ENCODE assay signal across 27 mouse cellular contexts in the genomic region with DNA sequence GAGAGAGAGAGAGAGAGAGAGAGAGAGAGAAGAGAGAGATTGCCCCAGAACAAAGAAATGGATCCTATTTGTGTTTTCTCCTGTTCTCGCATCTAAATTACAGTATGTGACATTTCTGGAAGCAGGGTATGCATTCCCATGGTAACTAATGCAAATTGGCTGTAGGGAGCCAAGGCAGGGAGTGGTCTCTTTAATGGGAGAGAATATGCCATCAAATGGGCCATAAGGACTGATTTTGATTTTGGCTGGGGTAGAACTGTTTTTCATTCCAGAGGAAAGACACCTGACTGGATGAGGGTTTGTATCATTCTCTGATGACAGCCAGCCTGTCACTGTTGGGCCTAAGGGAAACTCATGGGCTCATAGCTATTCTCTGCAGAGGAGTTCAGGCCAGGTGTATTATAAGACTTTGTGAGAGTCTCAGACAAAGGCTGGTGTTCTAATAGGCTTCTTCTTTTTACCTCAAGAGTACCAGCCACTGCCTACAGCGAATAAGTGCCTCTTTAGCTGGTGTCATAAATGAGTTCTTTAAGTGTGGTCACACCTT.
"Had no signal": no experiment of that assay in that cellular context is flagged by ENCODE, and none has a peak within 500 bp of the region (broad histone marks: within the 10 kb centered on the region; RNA-seq: fewer than 3 reads in every experiment).

No protein-coding gene starts in this region.

- H3K36me3 ChIP-seq: heart, embryonic 13.5 days; heart, embryonic 15.5 days; hindbrain, embryonic 10.5 days; hindbrain, embryonic 12.5 days; intestine, embryonic 15.5 days; limb, embryonic 10.5 days; limb, embryonic 12.5 days; liver, embryonic 13.5 days; liver, embryonic 15.5 days had no signal

- H3K27me3 ChIP-seq: heart, embryonic 13.5 days; heart, embryonic 15.5 days; hindbrain, embryonic 12.5 days; intestine, embryonic 15.5 days; limb, embryonic 12.5 days; liver, embryonic 13.5 days; liver, embryonic 15.5 days had no signal

- H3K9me3 ChIP-seq: heart, embryonic 13.5 days; heart, embryonic 15.5 days; hindbrain, embryonic 10.5 days; hindbrain, embryonic 12.5 days; intestine, embryonic 15.5 days; limb, embryonic 10.5 days; limb, embryonic 12.5 days; liver, embryonic 13.5 days; liver, embryonic 15.5 days had no signal

- H3K4me3 ChIP-seq: heart, adult 2 months; heart, embryonic 13.5 days; heart, embryonic 15.5 days; hindbrain, embryonic 10.5 days; hindbrain, embryonic 12.5 days; intestine, embryonic 15.5 days; layer of hippocampus, adult 2 months; left cerebral cortex, adult 2 months; limb, embryonic 10.5 days; limb, embryonic 12.5 days; liver, embryonic 13.5 days; liver, embryonic 15.5 days had no signal

- ATAC-seq: hindbrain, embryonic 16.5 days; inflammation-experienced regulatory T-cells, adult 6 months; intestine, embryonic 15.5 days; intestine, postnatal 0 days had no signal

- H3K9ac ChIP-seq: heart, embryonic 13.5 days; heart, embryonic 15.5 days; hindbrain, embryonic 12.5 days; hindbrain, embryonic 14.5 days; intestine, embryonic 15.5 days; limb, embryonic 12.5 days; liver, embryonic 13.5 days; liver, embryonic 15.5 days had no signal

- H3K4me1 ChIP-seq: heart, embryonic 13.5 days; heart, embryonic 15.5 days; hindbrain, embryonic 10.5 days; hindbrain, embryonic 12.5 days; intestine, embryonic 15.5 days; limb, embryonic 10.5 days; limb, embryonic 12.5 days; liver, embryonic 13.5 days; liver, embryonic 15.5 days had no signal

- H3K27ac ChIP-seq: heart, adult 2 months; heart, embryonic 13.5 days; heart, embryonic 15.5 days; hindbrain, embryonic 10.5 days; hindbrain, embryonic 12.5 days; hindbrain, embryonic 14.5 days; intestine, embryonic 15.5 days; layer of hippocampus, adult 2 months; left cerebral cortex, adult 2 months; limb, embryonic 10.5 days; limb, embryonic 12.5 days; liver, embryonic 13.5 days; liver, embryonic 15.5 days had no signal

- DNase-seq: gastrocnemius, postnatal 14 days; gastrocnemius, postnatal 36 days; heart, adult 2 months; heart, postnatal 4 days; kidney, adult 18-20 months; kidney, adult 8-10 months; kidney, postnatal 10 days; kidney, postnatal 25 days; kidney, postnatal 4 days; liver; liver, embryonic 13.5 days had no signal

- H3K4me2 ChIP-seq: heart, embryonic 11.5 days; heart, embryonic 13.5 days; heart, embryonic 15.5 days; hindbrain, embryonic 12.5 days; hindbrain, embryonic 14.5 days; intestine, embryonic 15.5 days; limb, embryonic 12.5 days; liver, embryonic 11.5 days; liver, embryonic 13.5 days; liver, embryonic 15.5 days had no signal
